In genomic region chr5:129895198-129896088, GRCm38 (mm10) we compare ENCODE assay signal across 7 mouse cellular contexts. TPM values are rescaled to one million over a fixed set of nuclear protein-coding genes. Genes with fewer than 3 reads are reported as not detected.
DNase-seq lines count a peak whose midpoint lies in the region; ATAC-seq lines count a peak whose summit lies in the region.

Gene Zbed5 (plus strand): TSS chr5:129895723.

- H3K27me3 ChIP-seq in embryonic facial prominence, embryonic 12.5 days: no peaks in the 10 kb centered on the region
- no peaks in the 10 kb centered on the region for H3K27me3 ChIP-seq in limb, embryonic 11.5 days (ENCODE audit: control insufficient read depth, insufficient read depth, low read length)
- no peaks in the 10 kb centered on the region for H3K27me3 ChIP-seq in midbrain, embryonic 14.5 days (ENCODE audit: control insufficient read depth, insufficient read depth, low read length)

- no peaks in the 10 kb centered on the region for H3K36me3 ChIP-seq in embryonic facial prominence, embryonic 12.5 days
- no peaks in the 10 kb centered on the region for H3K36me3 ChIP-seq in limb, embryonic 11.5 days (ENCODE audit: control insufficient read depth, insufficient read depth, low read length)
- H3K36me3 ChIP-seq in midbrain, embryonic 14.5 days (ENCODE audit: control insufficient read depth, insufficient read depth, low read length): 0 out of 2 replicates have a peak, but pooled peaks cover 1% of the 10 kb centered on the region

- 2% methylated on average over 44 of the region's 44 CpGs for WGBS in embryonic facial prominence, embryonic 12.5 days
- 1% methylated on average over 44 of the region's 44 CpGs for WGBS in limb, embryonic 11.5 days
- WGBS in midbrain, embryonic 14.5 days: 3% methylated on average over 44 of the region's 44 CpGs

- no peaks in the 10 kb centered on the region for H3K9me3 ChIP-seq in embryonic facial prominence, embryonic 12.5 days
- no peaks in the 10 kb centered on the region for H3K9me3 ChIP-seq in limb, embryonic 11.5 days (ENCODE audit: control insufficient read depth, low read length)
- H3K9me3 ChIP-seq in midbrain, embryonic 14.5 days (ENCODE audit: control insufficient read depth, low read length): no peaks in the 10 kb centered on the region

- peak within 1 kb of the TSS; percentile 66 for H3K9ac ChIP-seq in embryonic facial prominence, embryonic 12.5 days
- H3K9ac ChIP-seq in limb, embryonic 11.5 days (ENCODE audit: low read length): peak within 1 kb of the TSS; percentile 28
- peak within 1 kb of the TSS; percentile 55 for H3K9ac ChIP-seq in midbrain, embryonic 14.5 days (replicated peaks; ENCODE audit: low read length)

- peak; percentile 84 for DNase-seq in adrenal gland, postnatal 25 days
- DNase-seq in heart, adult 11 months: peak; percentile 99
- DNase-seq in kidney, adult 18-20 months: peak; percentile 88
- peak; percentile 92 for DNase-seq in limb, embryonic 11.5 days (ENCODE audit: low spot score)
- peak; percentile 96 for DNase-seq in midbrain, embryonic 14.5 days
- DNase-seq in spleen, adult 18-20 months: peak; percentile 74 to 80

- peak; percentile 96 for ATAC-seq in embryonic facial prominence, embryonic 12.5 days (ENCODE audit: insufficient number of reproducible peaks, insufficient read depth, low FRiP score, low TSS enrichment)
- ATAC-seq in limb, embryonic 11.5 days (ENCODE audit: insufficient number of reproducible peaks, low FRiP score, low TSS enrichment, low read depth): peak; percentile 94
- peak; percentile 98 for ATAC-seq in midbrain, embryonic 14.5 days (ENCODE audit: low FRiP score, low TSS enrichment)

- H3K4me1 ChIP-seq in embryonic facial prominence, embryonic 12.5 days: peaks cover 10% of the 10 kb centered on the region; the same call in 1 of the 2 replicates
- peaks cover 6% of the 10 kb centered on the region for H3K4me1 ChIP-seq in limb, embryonic 11.5 days (ENCODE audit: control insufficient read depth, insufficient read depth, low read length)
- H3K4me1 ChIP-seq in midbrain, embryonic 14.5 days (ENCODE audit: control insufficient read depth, insufficient read depth, low read length): peaks cover 6% of the 10 kb centered on the region; the same call in 1 of the 2 replicates

- H3K4me2 ChIP-seq in embryonic facial prominence, embryonic 12.5 days (replicated peaks): peak within 1 kb of the TSS; percentile 77
- peak within 1 kb of the TSS; percentile 59 for H3K4me2 ChIP-seq in limb, embryonic 11.5 days (ENCODE audit: low read depth, severe bottlenecking)
- H3K4me2 ChIP-seq in midbrain, embryonic 14.5 days (ENCODE audit: low read length): peak within 1 kb of the TSS; percentile 66

- H3K4me3 ChIP-seq in embryonic facial prominence, embryonic 12.5 days: peak within 1 kb of the TSS; percentile 74
- peak within 1 kb of the TSS; percentile 68 for H3K4me3 ChIP-seq in limb, embryonic 11.5 days (ENCODE audit: low read depth, low read length)
- peak within 1 kb of the TSS; percentile 57 for H3K4me3 ChIP-seq in midbrain, embryonic 14.5 days (replicated peaks; ENCODE audit: low read depth, low read length)

- H3K27ac ChIP-seq in embryonic facial prominence, embryonic 12.5 days: no peak within 1 kb of the TSS
- peak within 1 kb of the TSS; percentile 59 for H3K27ac ChIP-seq in limb, embryonic 11.5 days (replicated peaks; ENCODE audit: low read depth, low read length)
- H3K27ac ChIP-seq in midbrain, embryonic 14.5 days (replicated peaks; ENCODE audit: low read depth, low read length): no peak within 1 kb of the TSS; the same call in 1 of the 2 replicates

RNA-seq across cellular contexts. Expression of gene Zbed5, which starts in this region (rescaled TPM):
- total RNA-seq in adrenal gland, postnatal 25 days (2021): 1.8 and 2.1 TPM in 2 replicates
- polyA plus RNA-seq in embryonic facial prominence, embryonic 12.5 days (2016; fragmentation: Nextera tagmentation; extraction: Ambion mirVana): 11.5 and 12.3 TPM in 2 replicates
- 12.2 and 13.5 TPM in 2 replicates for polyA plus RNA-seq in limb, embryonic 11.5 days (2014; fragmentation: Nextera tagmentation; extraction: Ambion mirVana)
- 20.0 and 20.1 TPM in 2 replicates for polyA plus RNA-seq in midbrain, embryonic 14.5 days (2014; fragmentation: Nextera tagmentation; extraction: Ambion mirVana)
